In genomic region chr19:24075927-24076326, GRCm38 (mm10) we compare ENCODE assay signal across 35 mouse cellular contexts. TPM values are rescaled to one million over a fixed set of nuclear protein-coding genes. Genes with fewer than 3 reads are reported as not detected.
DNase-seq lines count a peak whose midpoint lies in the region; ATAC-seq lines count a peak whose summit lies in the region.
"Had no signal": no experiment of that assay in that cellular context is flagged by ENCODE, and none has a peak within 500 bp of the region (broad histone marks: within the 10 kb centered on the region; RNA-seq: fewer than 3 reads in every experiment).

No protein-coding gene starts in this region.

- H3K27ac ChIP-seq in embryonic facial prominence, embryonic 14.5 days (replicated peaks; ENCODE audit: low read depth, low read length), result no peak overlapping the region; the same call in 1 of the 2 replicates
- H3K27ac ChIP-seq in embryonic facial prominence, embryonic 10.5 days (replicated peaks), result no peak overlapping the region
- H3K27ac ChIP-seq in heart, embryonic 16.5 days (ENCODE audit: low read length), result no peak overlapping the region
- H3K27ac ChIP-seq: forebrain, embryonic 13.5 days; heart, adult 2 months; heart, embryonic 15.5 days; hindbrain, embryonic 14.5 days; kidney, embryonic 15.5 days; layer of hippocampus, adult 2 months; left cerebral cortex, adult 2 months; liver, embryonic 14.5 days; macrophage; neural tube, embryonic 15.5 days had no signal

- no peaks in the 10 kb centered on the region for H3K27me3 ChIP-seq in embryonic facial prominence, embryonic 14.5 days (replicated peaks; ENCODE audit: control insufficient read depth, insufficient read depth, low read length)
- H3K27me3 ChIP-seq in embryonic facial prominence, embryonic 10.5 days (replicated peaks; ENCODE audit: low read depth, poor library complexity, severe bottlenecking), result no peaks in the 10 kb centered on the region
- no peaks in the 10 kb centered on the region for H3K27me3 ChIP-seq in heart, embryonic 16.5 days (ENCODE audit: control insufficient read depth, insufficient read depth, low read length)
- H3K27me3 ChIP-seq: forebrain, embryonic 13.5 days; heart, embryonic 15.5 days; kidney, embryonic 15.5 days; neural tube, embryonic 15.5 days had no signal

- DNase-seq in embryonic facial prominence, embryonic 14.5 days (ENCODE audit: low spot score), result peak; percentile 80
- DNase-seq in embryonic facial prominence, embryonic 10.5 days (ENCODE audit: low spot score), result no peak
- no peak for DNase-seq in heart, adult 8-10 months (ENCODE audit: low spot score)
- DNase-seq in urinary bladder, postnatal 25 days (ENCODE audit: low spot score), result peak; percentile 20
- no peak for DNase-seq in urinary bladder, adult 2 months (ENCODE audit: low spot score)
- DNase-seq in embryo, embryonic 9.5 days (ENCODE audit: extremely low spot score), result no peak
- DNase-seq: adrenal gland, postnatal 14 days; cerebellum, adult 11-12 months; cerebellum, postnatal 14 days; gastrocnemius, postnatal 25 days; heart, adult 2 months; heart, postnatal 4 days; kidney, adult 18-20 months; kidney, postnatal 36 days; liver; lung, adult 2 months; lung, postnatal 10 days; midbrain, embryonic 14.5 days; retina, postnatal 1 day; spleen, adult 18-20 months; thymus, postnatal 14 days had no signal

- no peaks in the 10 kb centered on the region for H3K36me3 ChIP-seq in embryonic facial prominence, embryonic 14.5 days (ENCODE audit: control insufficient read depth, insufficient read depth, low read length)
- no peaks in the 10 kb centered on the region for H3K36me3 ChIP-seq in embryonic facial prominence, embryonic 10.5 days (replicated peaks)
- no peaks in the 10 kb centered on the region for H3K36me3 ChIP-seq in heart, embryonic 16.5 days (ENCODE audit: control insufficient read depth, insufficient read depth)
- H3K36me3 ChIP-seq: heart, embryonic 15.5 days; kidney, embryonic 15.5 days; neural tube, embryonic 15.5 days had no signal

- no peak overlapping the region for H3K4me3 ChIP-seq in embryonic facial prominence, embryonic 14.5 days (ENCODE audit: low read depth, low read length)
- H3K4me3 ChIP-seq in embryonic facial prominence, embryonic 10.5 days, result no peak overlapping the region
- H3K4me3 ChIP-seq in heart, embryonic 16.5 days (ENCODE audit: low read length), result no peak overlapping the region
- H3K4me3 ChIP-seq: forebrain, embryonic 13.5 days; heart, adult 2 months; heart, embryonic 15.5 days; kidney, embryonic 15.5 days; layer of hippocampus, adult 2 months; left cerebral cortex, adult 2 months; neural tube, embryonic 15.5 days had no signal

- 0 out of 2 replicates have a peak, but pooled peaks cover 8% of the 10 kb centered on the region for H3K4me1 ChIP-seq in embryonic facial prominence, embryonic 14.5 days (ENCODE audit: control insufficient read depth, insufficient read depth, low read length)
- peaks cover 6% of the 10 kb centered on the region; the same call in 1 of the 2 replicates for H3K4me1 ChIP-seq in embryonic facial prominence, embryonic 10.5 days
- peaks cover 10% of the 10 kb centered on the region for H3K4me1 ChIP-seq in heart, embryonic 16.5 days (ENCODE audit: control insufficient read depth, insufficient read depth, low read length)
- H3K4me1 ChIP-seq: forebrain, embryonic 13.5 days; neural tube, embryonic 15.5 days had no signal

- H3K4me2 ChIP-seq in embryonic facial prominence, embryonic 14.5 days (ENCODE audit: low read depth, low read length), result 0 out of 2 replicates have a peak overlapping the region, but pooled peaks have one; percentile 1
- H3K4me2 ChIP-seq in heart, embryonic 16.5 days (ENCODE audit: low read depth, low read length), result no peak overlapping the region
- H3K4me2 ChIP-seq: forebrain, embryonic 13.5 days; heart, embryonic 15.5 days; hindbrain, embryonic 14.5 days; kidney, embryonic 15.5 days; neural tube, embryonic 15.5 days had no signal

- 61% methylated on average over 8 of the region's 8 CpGs for WGBS in embryonic facial prominence, embryonic 14.5 days
- WGBS in embryonic facial prominence, embryonic 10.5 days, result 90% methylated on average over 8 of the region's 8 CpGs
- WGBS in heart, embryonic 16.5 days, result 70% methylated on average over 8 of the region's 8 CpGs

- ATAC-seq in embryonic facial prominence, embryonic 14.5 days (ENCODE audit: low read depth), result peak; percentile 72
- 0 out of 2 replicates have a peak, but pooled peaks have one; percentile 24 for ATAC-seq in heart, embryonic 16.5 days (replicated peaks; ENCODE audit: extremely low read depth, insufficient read depth, low FRiP score)
- no peak for ATAC-seq in inflammation-experienced regulatory T-cells, adult 6 months
- ATAC-seq: forebrain, embryonic 13.5 days; Patski had no signal

- H3K9ac ChIP-seq in embryonic facial prominence, embryonic 14.5 days (ENCODE audit: low read depth, low read length), result no peak overlapping the region
- no peak overlapping the region for H3K9ac ChIP-seq in heart, embryonic 16.5 days (ENCODE audit: low read length)
- H3K9ac ChIP-seq: forebrain, embryonic 13.5 days; heart, embryonic 15.5 days; hindbrain, embryonic 14.5 days; kidney, embryonic 15.5 days; liver, embryonic 14.5 days; neural tube, embryonic 15.5 days had no signal

- H3K9me3 ChIP-seq in embryonic facial prominence, embryonic 14.5 days (ENCODE audit: control insufficient read depth, low read length), result no peaks in the 10 kb centered on the region; the same call in 1 of the 2 replicates
- H3K9me3 ChIP-seq in embryonic facial prominence, embryonic 10.5 days, result no peaks in the 10 kb centered on the region
- H3K9me3 ChIP-seq in heart, embryonic 16.5 days (replicated peaks; ENCODE audit: control insufficient read depth, low read length), result peaks cover 5% of the 10 kb centered on the region
- H3K9me3 ChIP-seq: forebrain, embryonic 13.5 days; heart, embryonic 15.5 days; kidney, embryonic 15.5 days; neural tube, embryonic 15.5 days had no signal

RNA-seq across cellular contexts. Expression of gene Fam189a2, which starts 45.1 kb away (rescaled TPM):
- 1.6 and 1.9 TPM in 2 replicates for polyA plus RNA-seq in embryonic facial prominence, embryonic 14.5 days (2014; fragmentation: Nextera tagmentation; extraction: Ambion mirVana)
- 0.39 and 0.47 TPM in 2 replicates for polyA plus RNA-seq in embryonic facial prominence, embryonic 10.5 days (2016; fragmentation: Nextera tagmentation; extraction: Ambion mirVana)
- 5.6 and 6.0 TPM in 2 replicates for polyA plus RNA-seq in heart, embryonic 16.5 days (2015; fragmentation: Nextera tagmentation; extraction: Ambion mirVana)
- total RNA-seq in heart, adult 8-10 months (2022), result 10 to 100 TPM; 44.4 to 62.9 (median 52.5) TPM
- 34.3 and 35.5 TPM in 2 replicates for polyA plus RNA-seq in urinary bladder, adult 2 months (2012; rRNA removed)
- polyA plus RNA-seq in inflammation-experienced regulatory T-cells, adult 6 months (2017; shearing (Covaris generic)), result not detected
- total RNA-seq: megakaryocyte-erythroid progenitor cell, adult 5-6 weeks; MEL had no signal
- polyA plus RNA-seq: macrophage had no signal

Comparison
In these comparisons a context has a peak if more than half of its experiments do, and no peak if none do; other contexts are left out.
1. DNase-seq: peak in embryonic facial prominence, embryonic 14.5 days (single experiment) and urinary bladder, postnatal 25 days (single experiment); none in embryonic facial prominence, embryonic 10.5 days (single experiment), heart, adult 8-10 months (single experiment), urinary bladder, adult 2 months (single experiment) and embryo, embryonic 9.5 days (single experiment).